Mouse (Mus musculus) forebrain, postnatal 0 days (tissue): ENCODE data around the gene Tnfaip8l2. TPM values are rescaled to one million over a fixed set of nuclear protein-coding genes. Genes with fewer than 3 reads are reported as not detected.
"Not testable (repeated sequence)": the region's sequence is repeated elsewhere in the genome, so short reads cannot be mapped to it uniquely, and the experiment has no call there.

Source experiments
- ATAC-seq: fragments of 200-750 bp; cut with Nextera tagmentation; 2 replicates; pipeline ENCODE4 v1.8.0; 2017; ENCODE audit warnings: mild to moderate bottlenecking, moderate library complexity
- DNase-seq: peaks from one replicate; pipeline ENCODE4 v3.0.0-alpha.2; 2015
- H3K27ac ChIP-seq: fragments of 300-500 bp; sonication (generic); 2 replicates; pipeline ENCODE4 v1.5.1; 2014; ENCODE audit warnings: low read depth, mild to moderate bottlenecking, antibody characterized with exemption, low read length, moderate library complexity, mixed read lengths
- H3K27me3 ChIP-seq: fragments of 300-500 bp; sonication (generic); 2 replicates; pipeline ENCODE4 v1.6.1; 2014; ENCODE audit warnings: mild to moderate bottlenecking, low read length, mixed read lengths; ENCODE audit not compliant: insufficient read depth
- H3K36me3 ChIP-seq: fragments of 300-500 bp; sonication (generic); 2 replicates; pipeline ENCODE4 v1.6.1; 2014; ENCODE audit warnings: mild to moderate bottlenecking, moderate library complexity; ENCODE audit not compliant: insufficient read depth
- H3K4me1 ChIP-seq: fragments of 300-500 bp; sonication (generic); 2 replicates; pipeline ENCODE4 v1.6.1; 2014; ENCODE audit warnings: antibody characterized with exemption; ENCODE audit not compliant: insufficient read depth
- H3K4me2 ChIP-seq: fragments of 300-500 bp; sonication (generic); 2 replicates; pipeline ENCODE4 v1.6.1; 2014; ENCODE audit warnings: low read depth, mild to moderate bottlenecking, moderate library complexity
- H3K4me3 ChIP-seq: fragments of 300-500 bp; sonication (generic); 2 replicates; pipeline ENCODE4 v1.5.1; 2014; ENCODE audit warnings: low read depth, low read length, mixed read lengths
- H3K9ac ChIP-seq: fragments of 300-500 bp; sonication (generic); 2 replicates; pipeline ENCODE4 v1.6.1; 2014; ENCODE audit warnings: mild to moderate bottlenecking
- H3K9me3 ChIP-seq: fragments of 300-500 bp; sonication (generic); 2 replicates; pipeline ENCODE4 v1.6.1; 2016; ENCODE audit warnings: low read length
- CTCF ChIP-seq: sonication (generic); IDR thresholded peaks from 2 replicates; pipeline ENCODE4 v1.5.1; 2016; ENCODE audit warnings: antibody characterized with exemption, control low read depth, low read depth
- WGBS: fragments of 180-500 bp; shearing (Covaris S2); extraction: QIAGEN DNeasy Blood & Tissue Kit; methylation state at CpG from one replicate; pipeline ENCODE4 v1.1.7; 2014; 5-methylcytosine and 5-hydroxymethylcytosine counted together
- polyA plus RNA-seq: library from polyadenylated mRNA; unstranded; fragments of >200 nt; fragmentation: Nextera tagmentation; extraction: Ambion mirVana; gene quantifications from 2 replicates; pipeline ENCODE4 v1.2.1, GENCODE M21; 2015
- total RNA-seq: library from RNA; depleted of rRNA; stranded (reverse); fragments of >200 nt; gene quantifications from 2 replicates; pipeline ENCODE4 v1.2.3, GENCODE M21; 2014

Gene Tnfaip8l2
- total and polyA plus RNA-seq, 2 experiments from 2014 or later, result 1.3 to 3.3 TPM

DNA sequence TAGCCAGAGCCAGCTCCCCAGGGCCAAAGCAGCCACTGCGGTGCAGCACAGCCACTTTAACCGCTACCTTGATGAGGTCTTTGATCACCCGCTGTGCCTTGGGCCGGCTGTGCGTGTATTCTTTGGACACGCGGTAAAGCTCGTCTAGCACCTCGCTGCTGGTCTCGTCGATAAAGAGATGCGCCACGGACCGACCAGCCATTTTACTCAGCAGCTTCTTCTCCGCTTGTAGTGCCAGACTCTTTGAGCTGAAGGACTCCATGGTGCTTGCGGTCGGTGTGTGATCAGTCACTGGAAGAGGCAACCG is 1.9 kb downstream of the Tnfaip8l2 start:
- peaks cover 2% of the 10 kb centered on the region for H3K4me1 ChIP-seq
- H3K9me3 ChIP-seq, result no peaks in the 10 kb centered on the region
- peaks cover 24% of the 10 kb centered on the region for H3K36me3 ChIP-seq
- no peak for DNase-seq
- no peak overlapping the region for H3K27ac ChIP-seq
- no peak overlapping the region for H3K9ac ChIP-seq
- ATAC-seq, result no peak
- no peak overlapping the region for H3K4me2 ChIP-seq
- H3K27me3 ChIP-seq, result no peaks in the 10 kb centered on the region
- H3K4me3 ChIP-seq, result no peak overlapping the region
- 65% methylated on average over 18 of the region's 18 CpGs for WGBS
- no peak for TF ChIP-seq CTCF

DNA sequence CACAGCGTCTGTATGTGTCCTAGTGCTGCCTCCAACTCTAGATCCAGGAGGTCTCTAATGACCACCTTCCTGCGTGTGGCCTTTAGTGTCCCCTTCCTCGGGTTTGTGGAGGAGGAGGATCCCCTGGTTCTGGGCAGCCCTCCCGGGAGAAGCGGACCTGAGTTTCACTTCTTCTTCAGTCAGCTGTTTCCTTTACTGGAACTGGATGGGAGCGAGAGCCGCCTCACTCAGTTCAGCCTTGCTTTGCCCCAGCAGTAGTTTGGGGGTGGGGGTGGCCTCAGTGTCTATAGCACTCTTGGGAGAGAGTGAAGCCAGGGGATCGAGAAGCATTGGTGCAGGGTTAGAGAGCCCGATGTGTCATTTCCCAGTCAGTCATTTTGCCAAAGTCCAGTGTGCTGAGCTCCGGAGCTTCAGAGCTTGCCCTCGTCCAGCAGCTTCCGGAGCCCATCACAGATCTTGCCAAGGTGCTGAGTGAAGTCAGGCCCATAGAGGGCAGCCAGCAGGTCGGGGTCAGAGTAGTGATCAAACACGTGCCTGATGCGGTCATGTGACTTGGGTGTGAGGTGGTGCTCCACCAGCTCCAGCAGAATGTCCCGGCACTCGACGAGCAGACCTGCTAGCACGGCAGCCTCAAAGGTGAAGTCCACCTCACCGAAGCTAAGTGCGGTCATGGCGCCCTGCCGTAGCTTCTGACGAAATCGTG is 2.4 kb downstream of the Tnfaip8l2 start:
- H3K9ac ChIP-seq, result no peak overlapping the region
- H3K4me1 ChIP-seq, result peaks cover 6% of the 10 kb centered on the region
- H3K27me3 ChIP-seq, result no peaks in the 10 kb centered on the region
- no peak overlapping the region for H3K4me3 ChIP-seq
- H3K36me3 ChIP-seq, result peaks cover 24% of the 10 kb centered on the region
- DNase-seq (no peak), ATAC-seq (no peak)
- no peak for TF ChIP-seq CTCF
- H3K9me3 ChIP-seq, result no peaks in the 10 kb centered on the region
- 77% methylated on average over 25 of the region's 25 CpGs for WGBS
- H3K27ac ChIP-seq, result no peak overlapping the region
- no peak overlapping the region for H3K4me2 ChIP-seq

DNA sequence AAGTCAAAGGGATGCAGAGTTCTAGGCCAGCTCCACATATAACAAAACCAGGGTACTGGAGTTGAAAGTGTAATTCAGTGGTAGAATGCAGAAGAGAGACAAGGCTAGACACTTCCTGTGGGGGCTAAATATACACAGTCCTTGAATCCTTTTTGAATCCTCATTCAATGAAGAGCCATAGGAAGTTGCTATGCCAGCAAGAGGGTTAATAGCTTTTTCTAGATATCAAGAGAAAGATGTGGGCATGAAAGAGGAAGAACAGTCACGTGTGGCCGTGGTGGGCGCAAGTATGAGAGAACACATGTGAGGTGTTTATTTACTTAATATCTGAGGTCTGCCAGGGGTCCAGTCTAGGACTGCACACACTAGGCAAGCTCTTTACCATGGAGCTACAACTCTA is 5.8 kb downstream of the Tnfaip8l2 start:
- Histone ChIP-seq H3K36me3 (peaks cover 21% of the 10 kb centered on the region), H3K4me3 (no peak overlapping the region), H3K4me1 (peaks cover 6% of the 10 kb centered on the region), H3K9me3 (no peaks in the 10 kb centered on the region), H3K4me2 (no peak overlapping the region), H3K9ac (no peak overlapping the region), H3K27ac (no peak overlapping the region), H3K27me3 (no peaks in the 10 kb centered on the region)
- ATAC-seq, result no peak
- no peak for TF ChIP-seq CTCF
- no peak for DNase-seq
- WGBS, result 96% methylated on average over 3 of the region's 3 CpGs

DNA sequence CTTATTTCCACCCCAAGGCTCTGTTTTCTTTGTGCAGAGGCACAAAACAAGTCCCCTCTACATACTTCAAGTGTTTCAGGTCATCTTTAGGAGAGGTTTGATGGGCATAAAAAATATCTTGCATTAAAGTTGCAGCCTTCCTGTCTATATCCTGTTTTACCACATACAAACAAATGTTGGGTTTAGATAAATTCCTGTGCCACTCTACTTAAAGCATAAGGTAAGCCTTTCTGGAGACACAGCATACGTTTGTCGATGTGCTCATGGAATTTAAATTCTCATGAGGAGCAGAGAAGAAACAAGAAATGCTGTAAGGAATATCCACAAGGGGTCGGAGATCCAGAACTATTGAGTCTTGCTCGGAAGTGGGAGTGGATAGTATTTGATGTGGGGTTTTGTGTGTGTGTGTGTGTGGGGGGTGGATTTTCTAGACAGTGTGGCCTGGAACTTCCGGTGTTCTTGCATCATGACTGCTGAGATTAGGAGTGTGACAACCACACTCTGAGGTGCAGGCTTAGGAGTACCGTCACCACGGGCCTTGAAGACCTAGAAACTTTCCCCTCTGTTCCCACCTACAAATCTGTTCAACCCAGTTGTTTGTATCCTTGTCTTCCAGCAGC is 6.6 kb downstream of the Tnfaip8l2 start:
- H3K27me3 ChIP-seq, result no peaks in the 10 kb centered on the region
- H3K9me3 ChIP-seq, result no peaks in the 10 kb centered on the region
- 88% methylated on average over 7 of the region's 7 CpGs for WGBS
- peak overlapping the region; percentile 52 for H3K4me2 ChIP-seq
- H3K36me3 ChIP-seq, result peaks cover 17% of the 10 kb centered on the region
- DNase-seq, result no peak
- H3K4me1 ChIP-seq, result peaks cover 6% of the 10 kb centered on the region
- H3K4me3 ChIP-seq, result 0 out of 2 replicates have a peak overlapping the region, but pooled peaks have one; percentile 31
- H3K27ac ChIP-seq, result no peak overlapping the region
- H3K9ac ChIP-seq, result no peak overlapping the region
- no peak for TF ChIP-seq CTCF
- no peak for ATAC-seq

DNA sequence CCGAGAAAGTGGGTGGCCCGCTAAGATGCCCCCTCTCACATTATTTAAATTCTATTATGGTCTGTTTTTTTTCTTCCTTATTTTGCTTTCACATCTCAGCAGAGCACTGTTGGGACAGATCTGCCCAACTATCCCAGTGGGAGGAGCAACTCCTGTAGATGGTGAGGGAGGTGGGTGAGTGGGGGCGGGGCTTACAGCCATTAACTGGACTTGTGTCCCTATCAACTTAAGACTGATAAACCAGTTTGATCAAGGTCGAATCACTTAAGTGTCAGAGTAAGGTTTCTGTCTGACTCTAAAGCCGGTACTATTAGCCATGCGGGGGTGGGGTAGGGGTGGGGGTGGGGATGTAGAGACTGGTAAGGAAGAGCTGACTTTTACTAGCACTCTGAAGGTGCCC is 7.1 kb downstream of the Tnfaip8l2 start:
- DNase-seq (no peak), ATAC-seq (no peak)
- WGBS, result 36% methylated on average over 6 of the region's 6 CpGs
- H3K4me1 ChIP-seq, result peaks cover 6% of the 10 kb centered on the region
- H3K4me3 ChIP-seq, result peak overlapping the region; percentile 31
- H3K27ac ChIP-seq, result no peak overlapping the region
- H3K36me3 ChIP-seq, result peaks cover 15% of the 10 kb centered on the region
- no peak for TF ChIP-seq CTCF
- peak overlapping the region; percentile 52 for H3K4me2 ChIP-seq
- peak overlapping the region; percentile 33 for H3K9ac ChIP-seq
- no peaks in the 10 kb centered on the region for H3K9me3 ChIP-seq
- H3K27me3 ChIP-seq, result no peaks in the 10 kb centered on the region

DNA sequence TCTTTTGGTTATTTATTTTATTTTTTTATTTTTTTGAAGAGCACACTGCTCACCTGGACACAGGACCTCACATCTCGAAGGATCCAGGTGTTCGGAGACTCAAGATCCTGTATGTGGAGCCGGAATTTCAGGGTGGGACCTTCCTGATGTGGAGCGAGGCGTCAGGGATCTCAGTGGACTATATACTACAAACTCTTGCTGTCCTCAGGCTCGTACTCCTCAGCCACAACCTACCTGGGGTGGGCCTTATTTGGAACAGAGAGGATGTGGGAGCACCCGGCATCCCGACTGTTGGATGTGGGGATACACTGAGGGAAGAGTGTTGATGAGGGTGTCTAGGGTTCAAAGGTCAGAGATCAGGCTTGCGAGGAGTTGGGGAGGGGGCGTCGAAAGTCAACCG is 8.0 kb downstream of the Tnfaip8l2 start:
- H3K9ac ChIP-seq, H3K9me3 ChIP-seq, H3K27me3 ChIP-seq, H3K27ac ChIP-seq, H3K4me1 ChIP-seq, H3K4me2 ChIP-seq, DNase-seq: not testable (repeated sequence)
- Histone ChIP-seq H3K4me3 (peak overlapping the region; percentile 62), H3K36me3 (peaks cover 16% of the 10 kb centered on the region)
- no CpG with 5 or more reads among the region's 12 CpGs for WGBS
- ATAC-seq, result peak; percentile 46

DNA sequence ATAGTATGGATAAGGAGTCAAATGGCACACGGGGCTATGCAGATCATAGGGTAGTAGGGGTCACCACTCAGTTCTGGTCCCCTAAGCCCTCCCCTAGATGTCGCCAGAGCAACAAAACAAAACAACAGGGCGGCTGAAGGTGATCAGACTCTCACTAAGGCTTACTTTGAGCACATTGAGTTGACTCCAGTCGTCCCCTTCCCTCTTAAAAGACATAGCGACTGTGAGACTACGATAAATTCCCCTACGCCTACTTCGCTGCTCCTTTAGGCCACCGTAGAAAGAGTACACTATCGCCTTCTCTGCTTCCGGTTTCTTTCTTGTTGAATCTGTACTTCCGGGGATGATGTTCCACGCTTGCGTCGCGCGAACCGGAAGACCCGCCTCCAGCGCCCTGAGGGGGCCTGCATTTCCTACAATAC is 8.5 kb downstream of the Tnfaip8l2 start, which contains the start of the genes Scnm1 and Lysmd1:
Scnm1 (minus strand) TSS at position 332 of the 422 bp plus-strand sequence.
Lysmd1 (plus strand) TSS at position 409 of the 422 bp plus-strand sequence.
- TF ChIP-seq CTCF, result peak; percentile 44
- under 1% methylated on average over 20 of the region's 20 CpGs for WGBS
- Histone ChIP-seq H3K36me3 (peaks cover 18% of the 10 kb centered on the region), H3K4me2 (peak within 1 kb of the TSS; percentile 83), H3K4me3 (peak within 1 kb of the TSS; percentile 62), H3K9ac (peak within 1 kb of the TSS; percentile 60), H3K4me1 (peaks cover 6% of the 10 kb centered on the region), H3K27me3 (no peaks in the 10 kb centered on the region), H3K9me3 (no peaks in the 10 kb centered on the region), H3K27ac (peak within 1 kb of the TSS; percentile 55)
- peak; percentile 96 for DNase-seq
- peak; percentile 99 for ATAC-seq
